Mouse (Mus musculus) ovary, postnatal 36 days (tissue): ENCODE measurements around the gene Foxd2.
A peak's percentile ranks its signal among the peaks of the same experiment; 100 is the strongest.

ENCODE experiments used
- DNase-seq: peaks from one replicate; pipeline ENCODE4 v3.0.0; 2022; ENCODE audit warnings: low spot score, mixed read lengths

The Foxd2 gene

GRCm38 (mm10) chr4:114908829-114909601 is at the start of gene Foxd2:
Foxd2 (minus strand) TSS chr4:114908873.
- peak; percentile 87 for DNase-seq

GRCm38 (mm10) chr4:114958231-114958630 is 49.6 kb upstream of the Foxd2 start:
- DNase-seq, result no peak

DNA sequence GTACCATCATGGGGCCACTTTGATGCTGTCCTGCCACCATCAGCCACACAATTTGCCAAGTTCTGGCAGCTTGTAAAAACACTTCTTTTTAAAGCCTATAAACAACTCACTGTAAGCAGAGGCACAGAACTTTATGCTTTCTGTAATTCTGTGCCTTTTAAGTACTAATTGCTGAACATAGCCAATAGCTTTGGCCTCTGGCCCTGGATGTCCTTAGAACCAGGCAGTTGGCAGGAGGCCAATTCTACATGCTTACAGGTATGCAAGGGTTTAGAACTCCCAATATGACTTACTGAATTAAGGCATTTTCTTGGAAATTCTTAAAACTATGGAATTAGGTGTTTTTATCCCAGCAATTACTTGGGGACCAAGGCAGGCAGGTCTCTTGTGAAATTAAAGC is 48.7 kb upstream of the Foxd2 start:
- DNase-seq, result no peak

DNA sequence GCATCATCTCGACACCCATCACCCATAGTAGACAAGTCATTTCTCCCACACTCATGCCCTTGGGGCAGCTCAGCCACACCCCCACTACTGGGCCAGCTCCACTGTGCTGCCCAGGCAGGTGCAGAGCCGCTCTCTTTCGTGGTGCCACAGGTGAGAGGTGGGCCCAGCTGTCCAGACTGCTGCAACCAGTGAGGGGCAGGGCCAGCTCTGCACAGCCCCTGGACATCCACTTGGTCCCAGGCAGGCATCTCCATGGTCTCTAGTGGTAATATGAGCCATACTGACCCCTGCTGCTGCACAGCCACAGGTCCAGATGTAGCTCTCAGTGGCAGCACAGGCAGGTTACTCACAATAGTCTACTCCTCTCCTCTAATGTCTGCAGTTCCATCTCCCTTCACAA is 44.5 kb upstream of the Foxd2 start:
- DNase-seq, result no peak

- no peak for DNase-seq
Measured at GRCm38 (mm10) chr4:114947852-114948481, 39.3 kb upstream of the Foxd2 start.

DNA sequence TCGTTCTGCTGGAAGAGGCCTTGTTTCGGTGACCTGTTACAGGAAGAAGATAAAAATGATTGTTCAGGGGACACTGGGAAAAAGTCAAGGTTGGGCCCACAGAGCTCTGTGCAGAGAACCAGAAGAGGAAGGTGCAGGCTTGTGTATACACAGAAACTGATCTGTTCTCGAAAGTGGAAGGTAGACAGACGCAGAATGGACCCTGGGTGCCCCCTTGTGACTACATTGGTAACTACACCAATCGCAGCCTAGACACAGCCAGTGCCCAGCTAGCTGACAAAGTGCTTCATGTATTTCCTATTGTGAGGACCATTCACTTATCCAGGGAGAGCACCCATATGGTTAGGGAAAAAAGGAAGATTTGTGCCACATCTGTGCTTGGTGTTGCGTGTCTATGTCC is 38.7 kb upstream of the Foxd2 start:
- DNase-seq, result peak; percentile 66

DNA sequence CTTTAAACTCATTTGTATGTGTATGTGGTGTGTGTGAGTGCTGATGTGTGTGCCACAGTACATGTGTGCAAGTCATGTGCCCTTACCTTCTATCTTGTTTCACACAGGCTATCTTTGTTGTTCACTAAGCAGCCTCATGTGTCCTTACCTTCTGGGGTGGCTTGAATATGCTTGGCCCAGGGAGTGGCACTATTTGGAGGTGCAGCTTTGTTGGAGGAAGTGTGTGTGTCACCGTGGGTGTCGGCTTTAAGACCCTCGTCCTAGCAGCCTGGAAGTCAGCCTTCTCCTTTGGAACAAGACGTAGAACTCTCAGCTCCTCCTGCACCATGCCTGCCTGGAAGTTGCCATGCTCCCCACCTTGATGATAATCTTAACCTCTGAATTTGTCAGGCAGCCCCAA is 37.7 kb upstream of the Foxd2 start:
- no peak for DNase-seq

- DNase-seq, result peak; percentile 27
Measured at GRCm38 (mm10) chr4:114945021-114945420, 36.3 kb upstream of the Foxd2 start.

GRCm38 (mm10) chr4:114942583-114942982 is 33.9 kb upstream of the Foxd2 start:
- DNase-seq, result no peak

DNA sequence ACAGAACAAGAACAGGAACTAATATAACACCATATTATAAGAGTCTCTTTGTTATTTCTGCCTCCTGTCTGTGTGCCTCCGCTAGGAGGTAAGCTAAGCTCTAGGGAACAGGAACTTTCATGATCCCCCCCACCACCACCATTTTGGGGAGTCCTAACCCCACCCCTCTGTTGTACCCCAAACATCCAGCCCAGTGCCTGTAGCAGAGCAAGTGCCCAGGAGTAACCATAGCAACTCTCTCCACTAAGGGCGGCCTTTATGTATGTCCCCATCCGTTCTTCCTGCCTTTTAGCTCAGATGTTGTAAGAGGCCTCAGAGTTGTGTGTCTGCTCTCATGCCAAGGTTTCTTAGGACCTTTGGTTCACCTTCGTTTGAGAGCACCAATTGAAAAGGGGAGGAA is 33.4 kb upstream of the Foxd2 start:
- DNase-seq, result no peak

DNA sequence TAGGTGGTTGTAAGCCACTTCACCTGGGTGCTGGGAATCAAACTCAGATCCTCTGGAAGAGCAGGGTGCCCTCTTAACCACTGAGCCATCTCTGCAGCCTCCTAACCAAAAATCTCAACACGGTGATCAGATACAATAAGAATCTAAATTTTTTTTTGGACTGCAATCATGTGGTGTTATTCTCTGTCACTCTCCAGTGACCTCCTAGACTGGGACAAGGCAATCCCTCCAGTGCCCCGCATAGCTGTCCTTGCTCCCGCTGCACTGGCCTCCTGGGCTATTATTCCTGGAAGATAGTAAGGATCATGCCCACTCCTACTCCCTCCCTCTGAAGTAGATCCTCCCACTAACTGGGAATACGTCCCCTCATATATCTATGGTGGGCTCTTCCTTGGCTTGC is 32.6 kb upstream of the Foxd2 start:
- DNase-seq, result no peak

GRCm38 (mm10) chr4:114938248-114938647 is 29.6 kb upstream of the Foxd2 start:
- DNase-seq, result no peak

DNA sequence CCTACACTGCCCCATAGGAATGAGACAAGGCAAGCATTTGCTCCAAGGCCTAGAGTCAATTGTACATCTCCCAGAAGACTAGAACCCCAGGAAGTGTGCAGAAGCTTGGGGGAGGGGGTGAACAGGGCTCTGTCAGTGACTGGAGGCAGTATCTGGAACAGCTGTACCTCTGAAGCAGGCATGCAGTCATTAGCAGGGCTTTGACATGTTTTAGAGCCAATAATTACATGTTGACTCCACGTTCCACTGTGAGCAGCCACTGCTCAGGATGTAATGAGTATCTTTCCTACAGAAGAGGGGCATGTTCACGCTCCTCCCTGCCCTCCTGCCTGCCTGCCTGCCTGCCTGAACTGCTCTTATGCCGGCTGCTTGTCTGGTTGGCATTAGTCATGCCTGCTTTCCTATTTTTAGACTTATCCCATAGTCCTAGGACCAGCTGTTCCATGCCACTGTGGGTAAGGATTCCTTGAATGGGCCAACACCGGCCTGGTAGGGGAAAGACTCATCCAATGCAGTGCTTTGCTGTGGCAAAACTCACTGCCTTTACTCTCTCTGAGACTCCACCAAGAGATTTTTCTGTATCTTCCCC is 28.9 kb upstream of the Foxd2 start:
- DNase-seq, result no peak

- DNase-seq, result no peak
Measured at GRCm38 (mm10) chr4:114934188-114934587, 25.5 kb upstream of the Foxd2 start.

- no peak for DNase-seq
Measured at GRCm38 (mm10) chr4:114932747-114933146, 24.1 kb upstream of the Foxd2 start.

DNA sequence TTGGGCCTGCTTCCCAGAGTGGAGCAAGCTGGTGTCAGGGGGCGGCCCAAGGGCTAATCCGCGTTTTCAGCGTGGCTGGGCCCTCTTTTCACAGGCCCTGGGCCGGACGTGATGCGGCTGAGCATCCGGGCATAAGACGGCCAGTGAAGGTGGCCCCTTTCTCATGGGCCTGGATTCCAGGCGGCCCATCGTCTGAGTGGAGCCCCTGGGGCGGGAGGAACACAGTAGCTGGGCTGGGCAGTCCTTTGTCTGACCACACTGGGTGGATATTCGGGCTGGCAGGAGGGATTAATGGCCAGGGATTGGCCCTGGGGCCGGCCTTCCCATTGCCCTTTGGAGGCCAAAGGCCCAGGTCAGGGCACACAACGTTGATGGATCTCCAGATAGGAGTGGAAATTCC is 20.5 kb upstream of the Foxd2 start:
- no peak for DNase-seq

GRCm38 (mm10) chr4:114925917-114926312 is 17.2 kb upstream of the Foxd2 start, which contains the start of gene Foxe3:
Foxe3 (minus strand) TSS chr4:114926013.
- DNase-seq, result no peak

DNA sequence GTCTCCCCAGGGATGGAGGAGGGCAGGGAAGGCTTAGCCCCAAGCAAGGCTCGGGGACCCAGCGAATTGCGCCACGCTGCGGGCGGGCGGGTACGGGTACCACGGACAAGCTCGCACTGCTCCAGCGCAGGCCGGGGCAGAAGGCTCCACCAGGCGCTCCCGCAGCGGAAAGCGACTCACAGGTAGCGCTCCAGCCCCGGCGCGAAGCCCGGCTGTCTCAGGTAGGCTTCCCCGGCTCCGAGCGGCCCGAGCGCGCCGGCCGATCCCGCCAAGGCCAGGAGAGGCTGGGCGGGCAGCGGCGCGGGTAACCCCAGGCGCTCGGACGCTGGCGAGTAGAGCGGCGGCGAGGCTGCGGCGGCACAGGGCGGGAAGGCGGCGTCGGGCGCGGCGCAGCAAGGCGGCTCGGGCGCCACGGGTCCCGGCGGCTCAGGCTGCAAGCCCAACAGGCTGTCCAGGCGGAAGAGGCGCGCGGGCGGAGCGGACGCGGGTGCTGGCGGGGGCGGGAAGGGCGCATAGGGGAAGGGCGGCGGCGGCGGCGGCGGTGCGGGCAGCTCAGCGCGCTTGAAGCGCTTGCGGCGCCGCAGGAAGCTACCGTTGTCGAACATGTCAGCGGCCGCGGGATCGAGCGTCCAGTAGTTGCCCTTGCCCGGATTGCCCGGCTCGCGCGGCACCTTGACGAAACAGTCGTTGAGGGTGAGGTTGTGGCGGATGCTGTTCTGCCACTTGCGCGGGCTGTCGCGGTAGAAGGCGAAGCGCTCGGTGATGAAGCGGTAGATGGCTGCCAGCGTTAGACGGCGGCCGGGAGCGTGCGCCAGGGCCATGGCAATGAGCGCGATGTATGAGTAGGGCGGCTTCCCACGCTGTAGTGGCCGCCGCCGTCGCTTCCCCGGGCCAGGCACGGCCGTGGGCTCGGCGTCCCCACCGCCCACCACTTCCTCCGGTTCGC is 16.6 kb upstream of the Foxd2 start:
- peak; percentile 20 for DNase-seq

DNA sequence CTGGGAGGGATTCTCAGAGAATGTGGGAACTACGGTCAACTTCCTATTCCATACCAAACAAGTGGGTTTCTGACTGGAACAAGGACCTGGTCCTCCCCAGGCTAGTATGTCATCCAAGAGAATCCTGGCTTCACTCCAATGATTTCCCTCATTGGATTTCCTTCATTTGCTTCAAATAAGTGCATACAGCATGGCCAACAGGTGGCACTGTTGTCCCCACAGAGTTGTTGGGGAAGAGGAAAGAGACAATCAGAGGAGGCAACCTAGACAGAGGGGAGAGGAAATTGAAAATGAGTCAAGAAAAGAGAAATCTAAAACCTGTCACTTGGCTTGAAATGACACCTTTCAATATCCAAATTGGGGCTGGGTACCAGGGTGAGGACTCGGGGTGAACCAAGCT is 8.4 kb upstream of the Foxd2 start:
- DNase-seq, result peak; percentile 37

GRCm38 (mm10) chr4:114916056-114916455 is 7.4 kb upstream of the Foxd2 start:
- DNase-seq, result no peak

GRCm38 (mm10) chr4:114913594-114913962 is 4.9 kb upstream of the Foxd2 start:
- DNase-seq, result peak; percentile 43
